Mouse (Mus musculus) c-Kit-positive CD71-positive TER-119-negative erythroid progenitor cells, embryonic 14.5 days (primary cell): Measurements from ENCODE around the gene Mab21l1.

Experiments used
- DNase-seq: peaks from one replicate; pipeline ENCODE4 v3.0.0-alpha.2; 2013; ENCODE audit warnings: low read depth

Mab21l1 gene

DNA sequence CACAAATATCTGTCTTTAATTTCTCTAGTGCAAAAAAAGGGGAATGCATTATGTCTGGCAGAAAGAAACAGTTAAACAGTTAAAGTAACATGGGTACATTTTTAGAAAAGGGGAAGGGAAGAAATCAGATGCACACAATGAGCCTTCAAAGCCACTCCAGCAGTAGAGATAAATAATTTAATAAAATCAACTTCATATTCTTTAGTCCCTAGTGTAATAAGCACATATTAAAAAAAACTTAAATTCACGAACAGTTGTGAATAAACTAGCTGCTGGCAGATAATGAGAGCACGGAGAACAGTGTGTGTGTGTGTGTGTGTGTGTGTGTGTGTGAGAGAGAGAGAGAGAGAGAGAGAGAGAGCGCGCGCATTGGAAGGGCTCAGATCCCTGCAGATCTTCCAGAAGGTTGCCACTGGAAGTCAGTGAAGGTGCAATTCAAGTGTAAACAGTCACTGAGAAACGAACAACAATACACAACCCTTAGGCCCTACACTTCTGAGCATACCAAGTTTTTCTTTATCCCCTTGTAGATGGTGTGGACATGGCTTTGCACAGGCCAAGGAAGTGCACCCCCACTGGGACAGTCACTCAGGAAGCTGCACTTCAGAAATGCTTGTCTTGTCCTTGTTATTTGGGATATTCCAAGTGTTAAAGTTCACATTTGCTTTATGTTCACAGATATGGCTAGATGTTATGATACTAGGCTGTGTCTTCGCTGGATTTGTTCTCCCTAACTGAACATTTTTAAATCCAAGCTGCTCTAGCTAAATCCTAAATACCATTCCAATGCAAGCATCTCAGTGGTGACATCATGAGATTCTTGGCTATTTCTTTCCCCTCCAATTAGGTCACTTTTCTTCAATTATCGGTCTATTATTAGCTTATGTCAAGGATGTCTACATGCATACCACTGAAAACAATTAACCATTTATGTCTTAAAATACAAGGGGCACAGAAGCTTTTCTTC is 3.3 kb upstream of the Mab21l1 start:
- DNase-seq = no peak

DNA sequence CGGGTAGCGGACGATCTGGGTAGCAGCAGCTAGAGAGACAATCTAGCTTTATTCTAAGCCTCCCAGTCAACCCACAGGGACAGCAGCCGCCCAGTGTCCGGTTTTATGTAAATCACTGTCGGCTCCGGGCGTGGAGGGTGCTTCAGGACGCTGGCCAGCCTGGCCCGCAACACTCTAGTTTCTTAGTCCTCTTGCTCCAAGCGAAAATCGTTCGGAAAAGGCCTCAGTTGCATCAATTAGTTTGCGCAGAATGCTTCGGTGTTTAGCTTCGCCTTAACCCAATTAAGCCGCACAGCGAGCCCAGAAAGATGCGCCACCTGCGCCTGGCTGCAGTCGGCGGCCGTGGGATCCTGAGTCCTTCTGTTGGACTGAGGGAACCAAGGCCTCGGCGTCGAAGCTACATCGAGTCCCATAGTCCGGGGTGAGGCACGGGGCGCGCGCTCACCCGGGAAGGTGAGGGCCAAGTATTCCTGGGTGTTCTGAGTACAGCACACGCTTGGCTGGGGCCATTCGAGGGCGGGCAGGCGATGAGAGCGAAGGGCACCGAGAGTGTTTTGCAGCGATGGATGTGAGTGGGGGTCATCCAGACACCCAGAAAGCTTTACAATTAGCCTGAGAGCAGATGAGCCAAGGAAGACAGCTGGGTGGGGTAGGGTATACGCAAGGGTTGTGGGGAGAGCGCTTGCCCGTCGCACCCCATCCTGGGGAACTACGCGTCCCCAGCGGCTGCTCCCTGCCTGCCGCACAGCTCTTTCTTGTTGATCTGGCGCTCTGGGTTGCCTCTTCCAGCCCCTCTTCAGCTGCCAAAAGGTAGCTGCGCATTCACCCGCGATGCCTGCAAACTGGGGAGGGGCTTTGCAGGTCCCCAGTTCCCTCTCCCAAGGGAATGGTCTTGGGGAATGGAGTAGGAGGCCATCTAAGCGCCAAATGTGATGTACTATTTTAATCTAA is 1.9 kb upstream of the Mab21l1 start:
- no peak for DNase-seq

DNA sequence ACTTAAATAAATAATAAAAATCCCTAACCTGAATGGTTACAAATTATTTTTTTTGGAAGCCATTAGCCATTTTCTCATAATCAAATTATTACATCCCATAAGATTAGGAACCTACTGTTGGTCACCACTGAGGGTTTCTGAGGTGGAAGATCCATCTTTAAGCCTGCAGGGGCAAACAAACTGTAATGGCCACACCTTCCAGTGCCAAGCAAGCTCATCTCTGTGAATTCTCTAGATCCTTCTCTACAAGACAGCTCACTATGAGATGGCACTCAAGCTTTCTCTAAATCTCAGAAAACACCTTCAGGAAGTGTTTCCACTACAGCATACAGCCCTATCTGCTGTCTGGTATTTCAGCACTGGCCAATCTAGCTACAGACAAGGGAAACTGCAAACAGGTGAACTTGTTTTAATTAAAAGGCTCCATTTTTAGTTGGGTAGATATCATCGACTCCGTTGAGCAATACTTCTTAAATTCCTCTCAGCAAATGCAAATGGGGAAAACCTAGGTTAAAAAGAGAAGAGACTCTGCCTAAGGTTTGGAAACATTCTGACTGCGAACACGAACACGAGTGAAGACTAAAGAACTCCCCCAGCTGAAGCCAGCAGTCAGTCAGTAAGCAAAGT is 768 bp upstream of the Mab21l1 start:
- no peak for DNase-seq

DNA sequence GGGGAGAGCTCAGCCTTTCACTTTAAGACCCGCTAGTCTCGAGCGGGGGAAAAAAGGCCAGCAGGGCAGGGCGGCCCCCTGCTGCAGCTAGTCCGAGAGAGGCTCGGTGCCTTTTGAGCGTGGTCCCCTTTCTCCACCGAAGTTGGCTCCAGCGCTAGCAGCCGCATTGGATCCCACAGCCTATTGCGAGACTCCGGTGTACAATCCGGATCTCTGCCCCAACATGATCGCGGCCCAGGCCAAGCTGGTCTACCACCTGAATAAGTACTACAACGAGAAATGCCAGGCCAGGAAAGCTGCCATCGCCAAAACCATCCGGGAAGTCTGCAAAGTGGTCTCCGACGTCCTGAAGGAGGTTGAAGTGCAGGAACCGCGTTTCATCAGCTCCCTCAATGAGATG is 461 bp downstream of the Mab21l1 start:
- DNase-seq = no peak

DNA sequence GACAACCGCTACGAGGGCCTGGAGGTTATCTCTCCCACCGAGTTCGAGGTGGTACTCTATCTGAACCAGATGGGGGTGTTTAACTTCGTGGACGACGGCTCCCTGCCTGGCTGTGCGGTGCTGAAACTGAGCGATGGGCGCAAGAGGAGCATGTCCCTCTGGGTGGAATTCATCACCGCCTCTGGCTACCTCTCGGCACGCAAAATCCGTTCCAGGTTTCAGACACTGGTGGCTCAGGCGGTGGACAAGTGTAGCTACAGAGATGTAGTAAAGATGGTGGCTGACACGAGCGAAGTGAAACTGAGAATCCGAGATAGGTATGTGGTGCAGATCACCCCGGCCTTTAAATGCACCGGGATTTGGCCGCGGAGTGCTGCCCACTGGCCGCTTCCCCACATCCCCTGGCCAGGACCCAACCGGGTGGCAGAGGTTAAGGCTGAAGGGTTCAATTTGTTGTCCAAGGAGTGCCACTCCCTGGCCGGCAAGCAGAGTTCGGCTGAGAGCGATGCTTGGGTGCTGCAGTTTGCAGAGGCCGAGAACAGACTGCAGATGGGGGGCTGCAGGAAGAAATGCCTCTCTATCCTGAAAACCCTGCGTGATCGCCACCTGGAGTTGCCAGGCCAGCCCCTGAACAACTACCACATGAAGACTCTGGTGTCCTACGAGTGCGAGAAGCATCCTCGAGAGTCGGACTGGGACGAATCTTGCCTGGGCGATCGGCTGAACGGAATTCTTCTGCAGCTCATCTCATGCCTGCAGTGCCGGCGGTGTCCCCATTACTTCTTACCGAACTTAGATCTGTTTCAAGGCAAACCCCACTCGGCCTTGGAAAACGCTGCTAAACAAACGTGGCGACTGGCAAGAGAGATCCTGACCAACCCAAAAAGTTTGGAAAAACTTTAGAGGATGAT is 1.1 kb downstream of the Mab21l1 start:
- no peak for DNase-seq

DNA sequence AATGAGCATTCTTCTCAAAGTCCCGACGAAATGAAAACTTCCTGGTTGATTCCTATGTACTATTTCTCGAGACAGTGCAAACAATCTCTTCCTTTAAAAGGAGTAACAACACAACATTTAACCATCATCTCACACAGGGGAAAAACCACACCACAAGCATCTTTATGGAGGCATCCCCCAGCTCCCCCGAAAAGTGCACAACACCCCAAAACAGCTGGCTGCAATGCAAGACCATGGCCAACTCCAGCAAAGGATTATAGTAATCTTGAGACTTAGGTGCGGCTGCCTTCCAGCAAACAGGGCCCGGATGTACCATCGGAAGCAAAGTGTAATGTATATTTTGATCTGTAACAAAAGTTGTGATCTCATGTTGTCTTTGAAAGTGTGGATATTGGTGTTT is 1.8 kb downstream of the Mab21l1 start:
- no peak for DNase-seq

DNA sequence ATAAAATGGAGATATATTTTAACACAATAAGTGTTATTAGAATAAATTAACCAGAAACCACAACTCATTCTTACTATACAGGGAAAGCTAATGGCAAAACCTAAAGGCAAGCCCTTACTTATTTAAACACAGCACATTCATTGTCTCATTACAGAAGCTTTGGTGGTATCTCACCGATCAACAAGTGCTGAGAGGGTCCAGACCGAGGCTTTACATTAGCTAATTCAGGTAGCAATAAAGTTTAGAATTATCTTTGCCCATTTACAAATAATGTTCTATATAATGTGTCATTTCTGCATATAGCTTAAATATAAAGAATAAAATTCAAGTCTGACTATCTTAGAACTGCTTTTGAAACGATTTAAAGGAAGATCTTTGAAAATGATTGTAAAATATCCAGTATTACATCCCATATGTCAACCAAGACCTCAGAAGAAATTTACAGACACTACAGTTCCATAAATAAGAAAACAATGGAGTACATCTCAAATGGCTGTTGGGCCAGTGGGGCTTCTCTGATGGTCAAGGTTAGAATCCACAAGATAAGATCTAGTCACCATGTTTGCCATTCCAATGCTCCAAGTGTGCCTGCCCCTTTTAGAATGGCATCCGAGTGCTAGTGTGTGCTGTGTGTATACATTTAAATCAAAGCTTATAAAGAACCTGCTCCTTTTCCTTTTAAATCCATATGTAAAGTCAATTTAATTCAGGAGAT is 3.1 kb downstream of the Mab21l1 start:
- DNase-seq = no peak

DNA sequence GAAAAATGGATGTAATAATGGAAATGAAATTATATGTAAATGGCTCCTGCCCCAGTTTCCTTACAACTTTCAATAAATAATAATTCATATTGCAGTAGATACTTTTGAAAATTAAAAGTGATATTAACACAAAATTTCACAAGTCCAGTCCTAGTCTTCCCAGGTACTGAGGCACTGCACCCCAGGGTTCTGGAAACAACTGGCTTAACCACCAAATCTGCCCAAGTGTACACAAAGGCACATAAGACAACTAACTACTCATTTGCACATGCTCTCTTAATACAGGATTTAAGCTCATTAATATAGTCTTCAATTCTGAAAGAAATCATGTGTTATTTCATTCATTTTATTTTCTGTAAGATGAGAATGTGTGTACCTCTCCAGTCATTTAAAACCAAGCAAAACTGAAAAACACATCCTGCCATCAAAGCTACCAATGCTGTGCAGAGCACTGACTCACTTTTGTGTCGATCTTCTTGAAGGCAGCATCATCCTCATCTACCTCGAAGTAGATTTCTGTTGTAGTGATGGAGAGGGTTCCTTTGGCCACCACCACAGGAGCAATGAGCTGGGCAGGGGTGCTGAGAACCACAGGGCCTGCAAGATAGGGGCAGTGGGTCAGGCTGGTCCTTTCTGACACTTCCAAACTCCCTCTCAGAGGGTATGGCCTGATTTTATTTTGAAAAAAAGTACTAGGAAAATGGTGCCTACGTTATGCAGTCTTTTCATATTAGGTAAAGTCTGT is 3.8 kb downstream of the Mab21l1 start:
- no peak for DNase-seq

DNA sequence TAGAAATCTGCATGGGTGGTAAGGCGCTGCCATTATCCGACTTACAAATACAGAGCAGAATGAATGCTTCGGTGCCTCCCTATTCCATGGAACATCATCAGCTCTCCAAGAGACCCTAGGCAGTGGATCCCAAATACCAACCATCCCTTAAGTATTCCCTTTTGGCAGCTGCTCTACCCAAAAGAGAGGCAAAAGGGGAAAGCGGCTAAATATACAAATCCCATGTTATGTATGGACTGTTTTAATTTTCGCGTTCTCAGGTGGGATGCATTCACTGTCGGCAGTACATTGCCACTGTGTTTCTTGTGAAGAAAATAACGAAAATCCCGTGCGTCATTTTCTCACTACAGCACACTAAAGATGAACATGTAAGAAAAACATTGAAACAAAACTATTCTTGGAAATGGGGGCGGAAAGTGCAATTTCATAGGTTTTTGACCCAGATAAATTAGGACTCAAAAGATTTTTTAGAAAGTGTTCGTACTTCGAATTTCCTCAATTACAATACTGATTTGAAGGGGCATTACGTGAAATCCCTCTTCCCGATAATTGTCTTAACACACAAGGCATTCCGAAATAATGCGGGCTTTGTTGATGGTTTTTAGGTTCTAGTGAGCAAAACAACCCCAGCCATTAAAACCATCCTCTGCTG is 4.7 kb downstream of the Mab21l1 start:
- no peak for DNase-seq

DNA sequence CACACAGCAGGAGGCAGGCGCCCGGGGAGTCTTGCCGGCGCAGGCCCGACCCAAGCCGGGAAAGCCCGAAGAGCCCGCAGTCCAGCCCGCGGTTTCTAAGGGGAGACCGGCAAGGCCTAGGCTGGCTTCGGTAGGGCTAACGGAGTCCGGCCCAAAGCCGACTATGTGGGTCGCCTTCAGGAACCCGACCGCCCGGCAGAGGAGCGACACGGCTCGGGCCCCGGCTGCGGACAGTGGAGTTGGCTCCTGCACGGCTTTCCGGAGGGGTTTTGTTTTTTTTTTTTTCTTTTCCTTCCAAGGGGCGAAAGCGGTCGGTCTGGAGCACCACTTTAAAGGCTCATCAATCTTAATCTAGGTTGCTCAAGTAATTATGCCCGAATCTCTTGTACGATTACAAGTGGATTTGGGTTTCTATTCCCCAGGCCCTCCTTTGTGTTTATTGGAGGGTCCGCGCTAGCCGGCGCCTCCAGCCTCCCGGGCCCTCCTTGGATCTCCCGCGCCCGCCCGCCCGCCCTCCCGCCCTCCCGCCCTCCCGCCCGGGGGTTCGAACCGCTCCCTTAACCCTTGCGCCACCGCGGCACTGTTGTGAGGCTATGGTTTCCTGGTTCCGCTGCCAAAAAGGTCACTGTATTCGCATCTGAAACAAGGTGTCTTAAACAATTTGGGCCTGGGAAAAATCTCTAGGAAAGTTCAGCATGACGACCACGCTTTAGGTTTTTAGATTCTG is 5.3 kb downstream of the Mab21l1 start:
- no peak for DNase-seq

DNA sequence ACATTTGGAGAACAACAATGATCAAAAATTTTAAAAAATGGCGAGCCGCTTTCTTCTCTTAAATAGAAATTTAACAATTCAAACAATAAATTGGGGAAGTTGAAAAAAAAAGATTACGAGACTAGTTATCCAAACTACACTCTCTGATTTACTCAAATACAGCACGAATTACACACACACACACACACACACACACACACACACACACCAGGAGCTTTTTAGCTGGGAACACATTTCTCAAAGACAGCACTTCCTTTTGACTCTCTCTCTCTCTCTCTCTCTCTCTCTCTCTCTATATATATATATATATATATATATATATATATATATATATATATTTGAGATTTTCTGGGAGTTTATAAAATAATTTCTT is 5.9 kb downstream of the Mab21l1 start:
- DNase-seq = no peak

DNA sequence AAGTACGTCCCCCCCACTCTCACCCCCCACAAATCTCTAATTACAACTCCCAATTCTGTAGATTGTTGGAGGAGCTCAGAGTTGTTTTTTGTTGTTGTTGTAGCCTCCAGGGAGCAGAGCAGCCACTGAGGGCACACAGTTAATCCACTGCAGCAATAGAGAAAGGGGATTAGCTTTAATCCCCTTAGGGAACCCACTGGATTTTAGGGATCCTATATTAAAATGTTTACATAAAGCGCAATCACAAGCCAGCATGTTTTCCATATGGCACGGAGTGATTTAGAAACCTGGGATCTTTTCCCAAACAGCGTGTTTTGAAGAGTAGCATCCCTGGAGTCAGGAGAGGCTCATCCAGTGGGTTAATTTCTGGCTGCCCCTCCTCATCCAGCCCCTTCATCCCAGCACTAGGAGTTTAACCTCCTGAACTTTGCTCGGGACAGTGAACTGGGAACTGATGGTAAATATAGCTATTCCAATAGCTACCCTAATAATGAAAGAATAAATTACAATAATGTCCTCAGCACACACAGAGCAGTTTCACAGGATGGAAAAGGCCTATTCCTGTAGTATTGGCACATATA is 6.4 kb downstream of the Mab21l1 start:
- DNase-seq = no peak

DNA sequence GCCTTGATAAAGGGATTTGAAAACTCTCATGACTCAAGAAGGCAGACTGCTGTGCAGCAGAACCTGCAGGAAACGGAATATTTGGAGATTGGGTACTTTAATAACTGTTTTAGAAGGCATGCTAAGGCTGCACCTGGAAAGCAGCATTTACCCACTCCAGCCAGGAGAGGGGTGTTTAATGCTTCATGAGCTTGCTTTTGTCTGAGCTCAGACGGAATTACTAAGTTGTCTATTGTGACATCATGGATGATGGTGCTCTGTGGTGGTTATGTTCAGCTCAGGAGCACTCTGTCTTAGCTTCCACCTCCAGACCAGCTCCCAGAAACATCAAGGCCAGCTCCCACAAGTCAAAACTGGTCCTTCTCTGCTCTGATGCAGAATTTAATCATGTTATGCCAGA is 7.5 kb downstream of the Mab21l1 start:
- no peak for DNase-seq

DNA sequence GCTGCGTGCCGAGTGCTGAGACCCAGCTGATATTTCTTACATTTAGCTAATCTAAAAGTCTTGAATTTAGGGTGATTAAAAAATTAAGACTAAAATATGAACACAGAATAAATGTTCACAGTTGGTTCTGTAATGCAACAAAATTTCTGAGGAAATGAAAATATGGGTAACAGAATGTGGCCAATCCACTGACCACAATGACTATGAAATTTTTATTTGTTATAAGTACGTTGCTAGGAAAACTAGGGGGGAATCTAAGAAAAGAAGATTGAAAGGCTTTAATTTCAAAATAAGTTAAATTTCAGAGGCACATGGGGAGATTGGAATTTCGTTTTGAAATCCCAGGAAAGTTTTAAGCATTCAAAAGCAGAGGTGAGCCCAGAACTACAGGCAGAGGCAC is 8.3 kb downstream of the Mab21l1 start:
- no peak for DNase-seq

DNA sequence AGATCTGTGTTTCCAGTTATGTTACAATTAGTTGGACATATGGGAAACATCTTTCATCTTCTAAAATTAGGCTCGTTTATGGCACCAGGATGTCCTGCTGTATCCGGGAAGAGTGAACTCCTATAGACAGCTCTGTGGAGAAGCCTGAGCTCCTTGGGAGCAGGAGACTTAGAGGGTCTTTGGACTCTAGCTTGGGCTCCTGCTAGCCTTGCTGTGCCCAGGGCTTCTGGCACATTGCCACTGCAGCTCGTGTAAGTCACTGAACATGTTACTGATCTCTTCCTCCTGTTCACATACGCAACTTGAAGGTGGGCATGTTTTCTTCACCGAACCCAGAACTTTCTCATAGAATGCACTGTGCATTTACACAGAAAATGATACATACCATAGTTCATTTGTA is 9.9 kb downstream of the Mab21l1 start:
- no peak for DNase-seq

DNA sequence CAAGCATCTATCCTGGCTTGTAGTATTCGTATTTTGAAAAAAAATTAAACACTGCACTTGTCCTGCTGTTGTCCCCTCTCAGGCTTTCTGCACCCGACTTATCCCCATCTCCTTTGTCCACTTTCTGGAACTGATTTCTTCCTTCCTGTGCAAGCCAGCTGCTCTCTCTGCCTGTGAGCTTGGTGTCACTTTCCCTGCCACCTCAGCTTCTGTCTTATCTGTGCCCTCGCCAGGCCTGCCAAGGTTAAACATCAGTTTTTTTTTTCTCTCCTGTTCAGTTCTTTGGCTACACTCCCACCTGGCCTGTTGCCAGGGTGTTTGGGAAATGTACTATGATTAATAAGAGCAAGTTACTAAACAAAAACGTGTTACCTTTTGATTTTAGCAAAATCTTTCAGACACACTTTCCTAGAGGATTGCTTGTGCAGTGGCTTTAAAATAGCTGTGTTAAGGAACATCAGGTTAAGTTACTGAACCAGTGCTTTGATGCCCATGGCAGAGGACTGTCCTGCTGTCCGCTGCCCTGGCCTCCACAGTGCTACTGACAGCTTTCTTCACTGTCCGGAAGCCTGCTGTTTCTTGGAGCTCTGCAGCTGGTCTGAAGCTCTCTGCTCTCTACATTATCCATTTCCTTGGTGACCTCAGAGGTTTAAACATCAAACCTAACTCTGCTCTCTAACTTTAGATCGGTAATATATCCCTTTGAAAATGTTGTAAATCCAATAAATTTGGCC is 11.7 kb downstream of the Mab21l1 start:
- DNase-seq = no peak

DNA sequence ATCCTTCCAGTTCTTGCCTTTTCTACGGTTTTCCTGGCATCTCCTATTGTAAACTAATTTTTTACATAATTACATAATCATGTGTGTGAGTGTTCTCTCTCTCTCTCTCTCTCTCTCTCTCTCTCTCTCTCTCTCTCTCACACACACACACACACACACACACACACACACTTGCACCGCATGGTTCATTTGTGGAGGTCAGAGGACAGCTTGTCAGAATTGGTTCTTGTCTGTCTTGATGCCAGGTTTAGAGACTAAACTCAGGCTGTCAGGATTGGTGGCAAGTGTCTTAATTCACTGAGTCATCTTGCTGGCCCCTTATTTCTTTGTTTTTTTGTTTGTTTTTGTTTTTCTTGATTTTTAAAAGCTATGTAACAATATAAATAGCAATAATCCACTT is 12.5 kb downstream of the Mab21l1 start:
- DNase-seq = no peak
